Mouse (Mus musculus) liver, adult 2 months (tissue): ENCODE results near the gene Sstr4. TPM values are rescaled to one million over a fixed set of nuclear protein-coding genes. Genes with fewer than 3 reads are reported as not detected.
A peak's percentile ranks its signal among the peaks of the same experiment; 100 is the strongest.

Source experiments
- DNase-seq: peaks from one replicate; pipeline ENCODE4 v3.0.0-alpha.2; 2011; ENCODE audit warnings: low read depth, low spot score; ENCODE audit errors: extremely low read depth
- H3K27ac ChIP-seq: fragments of 200-500 bp; replicated peaks from 2 replicates; pipeline ENCODE4 v1.5.1; 2012; ENCODE audit warnings: low read depth, mild to moderate bottlenecking, control low read depth, inconsistent platforms, low read length; ENCODE audit not compliant: insufficient read depth
- H3K27me3 ChIP-seq: fragments of 200-500 bp; 2 replicates; pipeline ENCODE4 v1.6.1; 2012; ENCODE audit warnings: mild to moderate bottlenecking, moderate library complexity, low read length, inconsistent platforms; ENCODE audit not compliant: control insufficient read depth, insufficient read depth
- H3K36me3 ChIP-seq: fragments of 200-500 bp; 2 replicates; pipeline ENCODE4 v1.6.1; 2012; ENCODE audit warnings: low read length, inconsistent platforms; ENCODE audit not compliant: control insufficient read depth, insufficient read depth
- H3K4me1 ChIP-seq: fragments of 200-500 bp; 2 replicates; pipeline ENCODE4 v1.6.1; 2011; ENCODE audit warnings: low read length; ENCODE audit not compliant: control insufficient read depth, insufficient read depth
- H3K4me3 ChIP-seq: fragments of 200-500 bp; 2 replicates; pipeline ENCODE4 v1.5.1; 2011; ENCODE audit warnings: low read depth, mild to moderate bottlenecking, control low read depth, low read length, moderate library complexity; ENCODE audit not compliant: insufficient read depth
- H3K79me2 ChIP-seq: fragments of 200-500 bp; 2 replicates; pipeline ENCODE4 v1.6.1; 2012; ENCODE audit warnings: inconsistent platforms, mild to moderate bottlenecking, low read length, moderate library complexity; ENCODE audit not compliant: control insufficient read depth, insufficient read depth
- H3K9ac ChIP-seq: fragments of 200-500 bp; 2 replicates; pipeline ENCODE4 v1.6.1; 2012; ENCODE audit warnings: low read depth, mild to moderate bottlenecking, control low read depth, inconsistent platforms, low read length
- CTCF ChIP-seq: fragments of 200-500 bp; IDR thresholded peaks from 2 replicates; pipeline ENCODE4 v1.5.1; 2011; ENCODE audit warnings: low read depth, low read length, control low read depth
- POLR2A ChIP-seq: fragments of 200-500 bp; IDR thresholded peaks from 2 replicates; pipeline ENCODE4 v1.6.1; 2011; ENCODE audit warnings: low read length, control low read depth; ENCODE audit not compliant: insufficient read depth; ENCODE audit errors: extremely low read depth
- WGBS: fragments of 180-500 bp; shearing (Covaris S2); methylation state at CpG from one replicate; pipeline ENCODE4 v1.1.7; 2018; 5-methylcytosine and 5-hydroxymethylcytosine counted together
- polyA plus RNA-seq: library from polyadenylated mRNA; depleted of rRNA; stranded (reverse); fragments of >200 nt; gene quantifications from 2 replicates; pipeline ENCODE4 v1.2.3, GENCODE M21; 2012
- total RNA-seq: library from RNA; depleted of rRNA; stranded (reverse); fragments of >200 nt; gene quantifications from 2 replicates; pipeline ENCODE4 v1.2.3, GENCODE M21; 2014

Sstr4 gene
- total and polyA plus RNA-seq, 2 experiments, result not detected

DNA sequence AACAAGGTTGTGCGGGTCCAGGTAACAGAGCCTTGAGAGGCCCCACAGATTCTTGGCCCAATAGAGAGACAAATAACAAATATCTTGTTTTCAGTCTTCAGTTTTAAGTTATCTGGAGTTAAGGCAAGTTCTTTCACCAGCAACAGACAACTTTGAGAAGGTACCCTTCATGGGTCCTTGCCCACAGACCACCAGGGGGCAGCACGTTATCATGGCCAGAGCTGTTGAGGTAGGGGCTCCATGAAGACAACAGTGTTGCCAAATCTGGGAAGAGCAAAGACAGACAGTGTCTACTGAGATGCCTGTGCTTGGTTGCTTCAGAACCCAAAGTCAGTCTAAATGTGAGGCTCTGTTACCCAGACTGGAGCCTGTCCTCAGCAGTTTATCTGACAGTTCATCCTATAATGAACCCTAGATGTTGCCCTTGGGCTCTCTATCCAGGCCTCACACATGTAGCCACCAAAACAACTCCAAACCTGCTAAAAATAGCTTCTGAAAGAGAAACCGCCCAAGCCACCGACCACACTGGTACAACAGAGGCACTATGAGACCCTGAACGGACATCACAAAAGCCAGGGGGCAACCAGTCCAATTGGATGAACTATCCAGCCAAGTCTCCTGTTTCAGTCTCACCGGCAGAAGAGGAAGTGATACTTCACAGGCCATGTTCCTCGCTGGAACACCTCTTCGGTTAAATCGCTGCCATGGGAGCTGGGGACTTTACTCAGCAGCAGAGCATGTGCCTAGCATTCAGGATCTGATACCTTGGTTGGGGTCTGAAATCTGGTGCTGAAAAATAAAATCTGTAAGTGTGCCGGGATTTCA lies 19.6 kb upstream of the Sstr4 start:
- no peak for DNase-seq
- no peaks in the 10 kb centered on the region for H3K36me3 ChIP-seq
- WGBS, result 66% methylated on average over 10 of the region's 10 CpGs
- no peaks in the 10 kb centered on the region for H3K79me2 ChIP-seq
- H3K9ac ChIP-seq, result no peak overlapping the region
- H3K4me3 ChIP-seq, result no peak overlapping the region
- no peaks in the 10 kb centered on the region for H3K27me3 ChIP-seq
- no peak for TF ChIP-seq POLR2A
- peak; percentile 74 for TF ChIP-seq CTCF
- H3K4me1 ChIP-seq, result no peaks in the 10 kb centered on the region
- H3K27ac ChIP-seq, result no peak overlapping the region

DNA sequence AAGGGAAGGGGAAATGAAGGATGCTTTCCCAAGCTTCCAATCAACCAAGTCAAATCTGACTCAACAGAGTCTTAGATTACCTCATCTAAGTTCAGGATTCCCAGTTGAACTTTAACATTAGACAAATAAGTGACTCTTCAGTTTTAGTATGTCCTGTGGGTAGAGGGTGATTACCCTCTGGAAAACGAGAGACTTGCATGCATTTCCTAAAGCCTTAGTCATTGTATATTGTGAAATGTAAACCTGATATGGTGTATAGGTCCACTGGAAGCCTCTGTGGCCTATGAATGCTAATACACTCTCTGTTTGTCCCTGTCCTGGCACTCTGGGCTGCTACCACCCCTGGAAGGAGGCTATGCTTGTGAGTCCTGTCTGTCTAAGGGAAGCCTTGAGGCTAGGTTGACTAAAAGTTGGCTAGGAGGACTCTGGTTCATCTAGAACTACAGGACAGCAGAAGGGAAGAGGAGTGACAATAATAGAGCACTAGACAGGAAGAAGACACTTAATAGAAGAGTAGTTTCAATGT lies 16.3 kb upstream of the Sstr4 start:
- Histone ChIP-seq H3K27ac (no peak overlapping the region), H3K79me2 (no peaks in the 10 kb centered on the region), H3K36me3 (no peaks in the 10 kb centered on the region), H3K4me3 (no peak overlapping the region), H3K27me3 (no peaks in the 10 kb centered on the region), H3K4me1 (no peaks in the 10 kb centered on the region), H3K9ac (no peak overlapping the region)
- no peak for DNase-seq
- TF ChIP-seq CTCF (no peak), POLR2A (no peak)
- WGBS, result 33% methylated on average over 1 of the region's 1 CpGs

DNA sequence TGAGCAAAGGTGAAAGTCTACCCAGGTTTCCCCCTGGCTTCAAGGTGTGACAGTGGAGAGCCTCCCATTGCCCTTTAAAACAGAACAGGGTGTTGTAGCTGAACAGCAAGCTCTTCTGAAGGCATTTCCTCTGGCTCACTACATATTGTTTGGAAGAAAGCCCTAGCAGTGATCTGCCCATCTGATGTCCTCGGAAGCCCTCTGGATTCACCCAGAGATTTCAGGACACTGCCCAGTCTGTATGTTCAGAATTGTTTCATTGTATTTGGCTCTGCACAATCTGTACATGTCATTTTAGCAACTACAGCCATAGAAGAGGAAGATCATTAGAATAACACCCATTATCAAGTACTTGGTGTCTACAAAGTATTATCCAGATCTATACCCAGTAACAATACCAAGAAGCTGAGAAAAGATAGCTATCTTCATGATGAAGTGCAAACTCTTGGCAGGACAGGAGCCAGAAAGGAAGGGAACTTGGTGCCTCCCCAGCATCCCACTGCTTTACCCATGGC lies 15.2 kb upstream of the Sstr4 start:
- H3K9ac ChIP-seq, result no peak overlapping the region
- H3K27me3 ChIP-seq, result no peaks in the 10 kb centered on the region
- no peak for DNase-seq
- WGBS, result 79% methylated on average over 1 of the region's 1 CpGs
- H3K4me1 ChIP-seq, result no peaks in the 10 kb centered on the region
- no peak overlapping the region for H3K4me3 ChIP-seq
- H3K36me3 ChIP-seq, result no peaks in the 10 kb centered on the region
- no peak overlapping the region for H3K27ac ChIP-seq
- no peaks in the 10 kb centered on the region for H3K79me2 ChIP-seq
- TF ChIP-seq POLR2A (no peak), CTCF (no peak)

DNA sequence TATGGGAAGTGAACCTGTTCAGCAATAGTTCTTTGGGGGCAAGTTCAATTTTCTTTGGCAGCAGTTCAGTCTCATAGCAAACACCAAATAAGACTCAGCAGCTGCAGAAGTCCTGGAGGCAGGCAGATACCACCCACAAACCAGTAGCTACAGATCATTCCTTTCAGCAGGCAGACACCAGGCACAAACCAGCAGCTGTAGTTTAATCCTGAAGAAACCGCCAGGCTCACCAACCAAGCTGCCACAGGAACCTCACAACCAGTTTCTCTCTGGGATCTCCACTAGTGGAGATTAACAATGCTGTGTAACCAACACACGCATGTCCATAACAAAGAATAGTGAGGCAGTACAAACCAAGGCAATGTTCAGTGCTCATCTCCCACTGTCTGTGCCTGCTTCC lies 14.1 kb upstream of the Sstr4 start:
- TF ChIP-seq CTCF (no peak), POLR2A (no peak)
- DNase-seq, result no peak
- H3K27ac ChIP-seq, result no peak overlapping the region
- H3K36me3 ChIP-seq, result no peaks in the 10 kb centered on the region
- no peaks in the 10 kb centered on the region for H3K27me3 ChIP-seq
- no peak overlapping the region for H3K4me3 ChIP-seq
- H3K9ac ChIP-seq, result no peak overlapping the region
- H3K79me2 ChIP-seq, result no peaks in the 10 kb centered on the region
- 96% methylated on average over 2 of the region's 2 CpGs for WGBS
- no peaks in the 10 kb centered on the region for H3K4me1 ChIP-seq

DNA sequence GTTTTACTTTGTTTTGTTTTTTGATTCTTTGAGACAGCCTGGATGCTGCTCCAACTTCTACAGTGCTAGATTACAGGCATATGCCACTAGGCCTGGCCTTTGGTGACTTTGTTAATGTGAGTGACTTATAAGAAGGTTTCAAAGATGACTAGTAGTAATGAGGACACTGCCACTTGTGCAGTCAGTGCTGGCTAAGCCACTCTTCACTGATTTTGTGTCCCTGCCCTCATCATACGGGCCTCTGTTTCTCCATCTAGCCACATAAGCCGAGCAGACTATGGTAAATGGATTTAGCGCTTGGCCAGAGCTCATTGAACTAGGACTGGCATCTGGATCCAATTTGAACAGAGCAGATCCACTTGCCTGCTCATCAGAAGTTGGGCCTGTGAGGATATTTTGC lies 8.7 kb upstream of the Sstr4 start:
- 93% methylated on average over 3 of the region's 3 CpGs for WGBS
- no peaks in the 10 kb centered on the region for H3K79me2 ChIP-seq
- no peak for DNase-seq
- no peak overlapping the region for H3K9ac ChIP-seq
- H3K27ac ChIP-seq, result no peak overlapping the region
- no peak overlapping the region for H3K4me3 ChIP-seq
- no peaks in the 10 kb centered on the region for H3K36me3 ChIP-seq
- no peaks in the 10 kb centered on the region for H3K27me3 ChIP-seq
- no peaks in the 10 kb centered on the region for H3K4me1 ChIP-seq
- no peak for TF ChIP-seq POLR2A
- no peak for TF ChIP-seq CTCF

DNA sequence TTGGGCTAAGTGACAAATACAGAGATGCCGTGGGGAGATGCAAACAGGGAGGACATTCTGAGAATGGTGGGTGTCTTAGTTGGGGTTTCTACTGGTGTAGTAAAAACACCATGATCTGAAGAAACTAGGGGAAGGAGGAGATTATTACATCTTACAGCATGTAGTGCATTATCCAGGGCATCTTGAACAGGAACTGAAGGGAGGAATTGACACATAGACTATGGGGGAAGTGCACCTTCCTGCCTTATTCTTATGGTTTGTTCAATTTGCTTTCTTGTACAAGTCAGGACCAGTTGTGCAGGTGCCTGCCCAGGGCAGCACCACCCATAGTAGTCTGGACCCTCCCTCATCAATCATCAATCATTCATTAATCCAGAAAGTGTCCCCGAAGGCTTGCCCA lies 8.2 kb upstream of the Sstr4 start:
- TF ChIP-seq POLR2A, result no peak
- TF ChIP-seq CTCF, result no peak
- Histone ChIP-seq H3K4me3 (no peak overlapping the region), H3K27ac (no peak overlapping the region), H3K27me3 (no peaks in the 10 kb centered on the region), H3K36me3 (no peaks in the 10 kb centered on the region), H3K9ac (no peak overlapping the region), H3K4me1 (no peaks in the 10 kb centered on the region), H3K79me2 (no peaks in the 10 kb centered on the region)
- no peak for DNase-seq
- 85% methylated on average over 2 of the region's 2 CpGs for WGBS
